In the genomic region with DNA sequence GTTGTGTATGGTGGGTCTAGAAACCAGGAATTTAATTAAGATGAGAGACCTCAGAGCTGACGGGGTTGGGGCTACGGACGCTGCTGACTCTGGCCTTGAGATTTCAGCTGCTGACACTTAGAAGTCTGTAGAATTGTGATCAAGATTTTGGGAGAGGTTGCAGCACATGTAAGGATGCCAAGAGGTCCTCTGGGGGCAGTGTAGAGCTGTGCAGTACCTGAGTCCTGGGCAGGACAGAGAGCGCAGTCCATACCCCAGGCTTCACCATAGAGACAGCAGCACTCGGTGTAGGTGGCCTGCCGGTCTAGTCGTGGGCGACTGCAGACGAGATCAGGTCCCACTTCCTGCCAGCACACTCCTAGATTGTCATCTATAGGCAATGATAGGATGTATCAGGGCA, we compare ENCODE assay signal across 17 mouse cellular contexts. TPM values are rescaled to one million over a fixed set of nuclear protein-coding genes. Genes with fewer than 3 reads are reported as not detected.
DNase-seq lines count a peak whose midpoint lies in the region; TF ChIP-seq lines count a peak whose summit lies in the region.
"Had no signal": no experiment of that assay in that cellular context is flagged by ENCODE, and none has a peak within 500 bp of the region (broad histone marks: within the 10 kb centered on the region; RNA-seq: fewer than 3 reads in every experiment).

No protein-coding gene starts in this region.

- no peak overlapping the region for H3K4me3 ChIP-seq in bone marrow, adult 2 months (replicated peaks; ENCODE audit: control insufficient read depth, low read depth, low read length)
- H3K4me3 ChIP-seq: embryonic facial prominence, embryonic 10.5 days; forebrain, embryonic 10.5 days had no signal

- peak; percentile 26 for DNase-seq in embryo, embryonic 10 days (ENCODE audit: low spot score)
- DNase-seq in embryo, embryonic 10.5 days (ENCODE audit: low spot score) = no peak
- peak; percentile 43 for DNase-seq in kidney, postnatal 10 days
- DNase-seq in kidney, adult 18-20 months = no peak
- peak; percentile 43 for DNase-seq in A20 (ENCODE audit: low read depth, low spot score)
- DNase-seq in frontal cortex, postnatal 25 days (ENCODE audit: low spot score in 2 of 2) = no peak
- DNase-seq in Muller cell, postnatal 12 days (ENCODE audit: inconsistent ontology term) = no peak
- DNase-seq: adrenal gland, postnatal 25 days; B cell, adult 2 months; cerebellum, adult 11 months; lung, postnatal 4 days had no signal

- H3K4me1 ChIP-seq in bone marrow, adult 2 months (ENCODE audit: control insufficient read depth, insufficient read depth, low read length) = no peaks in the 10 kb centered on the region; the same call in 1 of the 2 replicates

- no peak for TF ChIP-seq POLR2A in bone marrow, adult 2 months (IDR thresholded peaks at IDR 0.05; ENCODE audit: borderline replicate concordance, control insufficient read depth, low read depth, low read length)

- 75% methylated on average over 9 of the region's 9 CpGs for whole genome bisulfite sequencing in bone marrow, adult 2 months

- TF ChIP-seq CTCF in bone marrow, adult 2 months (IDR thresholded peaks at IDR 0.05; ENCODE audit: control insufficient read depth, insufficient read depth, low read length) = 0 out of 2 replicates have a peak, but pooled peaks have one; percentile 7

- no peak overlapping the region for H3K27ac ChIP-seq in bone marrow, adult 2 months (ENCODE audit: control insufficient read depth, insufficient read depth, low read depth, low read length, poor library complexity)
- H3K27ac ChIP-seq: embryonic facial prominence, embryonic 10.5 days; forebrain, embryonic 10.5 days had no signal

RNA-seq across cellular contexts. Expression of gene Ltbp4, which starts 29.9 kb away (rescaled TPM):
- 1.3 and 5.8 TPM in 2 replicates for polyA plus RNA-seq in bone marrow, adult 2 months (2011; ENCODE audit: insufficient read depth, insufficient read length, low replicate concordance, missing spikeins)

RNA-seq across cellular contexts. Expression of gene Shkbp1, which starts 48.3 kb away (rescaled TPM):
- polyA plus RNA-seq in bone marrow, adult 2 months (2011; ENCODE audit: insufficient read depth, insufficient read length, low replicate concordance, missing spikeins) = 44.6 and 80.0 TPM in 2 replicates

RNA-seq across cellular contexts. Expression of gene Numbl, which starts 49.3 kb away (rescaled TPM):
- 2.4 and 3.2 TPM in 2 replicates for polyA plus RNA-seq in bone marrow, adult 2 months (2011; ENCODE audit: insufficient read depth, insufficient read length, low replicate concordance, missing spikeins)

RNA-seq across cellular contexts. Expression of gene Gm20479, which starts 49.7 kb away (rescaled TPM):
- polyA plus RNA-seq in bone marrow, adult 2 months (2011; ENCODE audit: insufficient read depth, insufficient read length, low replicate concordance, missing spikeins) = not detected in 2 replicates
- polyA plus RNA-seq: embryonic facial prominence, embryonic 10.5 days; heart, embryonic 14.5 days; hindbrain, embryonic 16.5 days; limb, embryonic 14.5 days had no signal

Comparison
In these comparisons a context has a peak if more than half of its experiments do, and no peak if none do; other contexts are left out.
1. DNase-seq: peak in embryo, embryonic 10 days (single experiment), kidney, postnatal 10 days (single experiment) and A20 (single experiment); none in embryo, embryonic 10.5 days (single experiment), kidney, adult 18-20 months (single experiment), frontal cortex, postnatal 25 days (0 of 2) and Muller cell, postnatal 12 days (single experiment).